In genomic region chr11:100574708-100575483, GRCm38 (mm10) we compare ENCODE assay signal across 7 mouse cellular contexts. TPM values are rescaled to one million over a fixed set of nuclear protein-coding genes. Genes with fewer than 3 reads are reported as not detected.
A peak's percentile ranks its signal among the peaks of the same experiment; 100 is the strongest.
DNase-seq lines count a peak whose midpoint lies in the region; ATAC-seq lines count a peak whose summit lies in the region.

Cnp (plus strand) TSS chr11:100574904.

- no peaks in the 10 kb centered on the region; the same call in 1 of the 2 replicates for H3K36me3 ChIP-seq in embryonic facial prominence, embryonic 11.5 days (replicated peaks; ENCODE audit: control insufficient read depth, insufficient read depth, low read depth, low read length)
- no peaks in the 10 kb centered on the region; the same call in 1 of the 2 replicates for H3K36me3 ChIP-seq in limb, embryonic 11.5 days (ENCODE audit: control insufficient read depth, insufficient read depth, low read length)
- H3K36me3 ChIP-seq in midbrain, embryonic 13.5 days = peaks cover 17% of the 10 kb centered on the region

- peak within 1 kb of the TSS; percentile 85 for H3K4me2 ChIP-seq in embryonic facial prominence, embryonic 11.5 days (ENCODE audit: low read depth, low read length)
- H3K4me2 ChIP-seq in limb, embryonic 11.5 days (ENCODE audit: low read depth, severe bottlenecking) = peak within 1 kb of the TSS; percentile 76
- peak within 1 kb of the TSS; percentile 83 for H3K4me2 ChIP-seq in midbrain, embryonic 13.5 days (replicated peaks)

- peak within 1 kb of the TSS; percentile 71 for H3K9ac ChIP-seq in embryonic facial prominence, embryonic 11.5 days (replicated peaks; ENCODE audit: low read length)
- peak within 1 kb of the TSS; percentile 65 for H3K9ac ChIP-seq in limb, embryonic 11.5 days (ENCODE audit: low read length)
- peak within 1 kb of the TSS; percentile 65 for H3K9ac ChIP-seq in midbrain, embryonic 13.5 days (replicated peaks)

- WGBS in embryonic facial prominence, embryonic 11.5 days = 2% methylated on average over 47 of the region's 47 CpGs
- 3% methylated on average over 47 of the region's 47 CpGs for WGBS in limb, embryonic 11.5 days
- 3% methylated on average over 46 of the region's 47 CpGs for WGBS in midbrain, embryonic 13.5 days

- H3K9me3 ChIP-seq in embryonic facial prominence, embryonic 11.5 days (replicated peaks; ENCODE audit: control insufficient read depth, low read length) = no peaks in the 10 kb centered on the region
- no peaks in the 10 kb centered on the region for H3K9me3 ChIP-seq in limb, embryonic 11.5 days (ENCODE audit: control insufficient read depth, low read length)
- H3K9me3 ChIP-seq in midbrain, embryonic 13.5 days = no peaks in the 10 kb centered on the region

- ATAC-seq in embryonic facial prominence, embryonic 11.5 days (replicated peaks; ENCODE audit: insufficient number of reproducible peaks, low FRiP score, low TSS enrichment, low read depth) = peak; percentile 53
- peak; percentile 77 for ATAC-seq in limb, embryonic 11.5 days (ENCODE audit: insufficient number of reproducible peaks, low FRiP score, low TSS enrichment, low read depth)
- peak; percentile 55 for ATAC-seq in midbrain, embryonic 13.5 days

- H3K4me1 ChIP-seq in embryonic facial prominence, embryonic 11.5 days (ENCODE audit: control insufficient read depth, insufficient read depth, low read length) = no peaks in the 10 kb centered on the region
- peaks cover 4% of the 10 kb centered on the region; the same call in 1 of the 2 replicates for H3K4me1 ChIP-seq in limb, embryonic 11.5 days (ENCODE audit: control insufficient read depth, insufficient read depth, low read length)
- H3K4me1 ChIP-seq in midbrain, embryonic 13.5 days (replicated peaks) = peaks cover 28% of the 10 kb centered on the region

- peak; percentile 90 for DNase-seq in adrenal gland, postnatal 10 days
- DNase-seq in embryonic facial prominence, embryonic 11.5 days (ENCODE audit: low spot score) = peak; percentile 79
- peak; percentile 85 to 87 for DNase-seq in heart, adult 18-20 months
- peak; percentile 86 for DNase-seq in kidney, adult 18-20 months
- peak; percentile 82 for DNase-seq in limb, embryonic 11.5 days (ENCODE audit: low spot score)
- peak; percentile 75 for DNase-seq in spleen, adult 12 weeks (ENCODE audit: low spot score)

- H3K27me3 ChIP-seq in embryonic facial prominence, embryonic 11.5 days (ENCODE audit: control insufficient read depth, insufficient read depth, low read length) = peaks cover 4% of the 10 kb centered on the region
- peaks cover 3% of the 10 kb centered on the region; the same call in 1 of the 2 replicates for H3K27me3 ChIP-seq in limb, embryonic 11.5 days (ENCODE audit: control insufficient read depth, insufficient read depth, low read length)
- H3K27me3 ChIP-seq in midbrain, embryonic 13.5 days = peaks cover 11% of the 10 kb centered on the region; the same call in 1 of the 2 replicates

- H3K27ac ChIP-seq in embryonic facial prominence, embryonic 11.5 days (replicated peaks; ENCODE audit: low read depth, low read length) = 0 out of 2 replicates have a peak within 1 kb of the TSS, but pooled peaks have one; percentile 10
- H3K27ac ChIP-seq in limb, embryonic 11.5 days (replicated peaks; ENCODE audit: low read depth, low read length) = peak within 1 kb of the TSS; percentile 39; the same call in 1 of the 2 replicates
- H3K27ac ChIP-seq in midbrain, embryonic 13.5 days = peak within 1 kb of the TSS; percentile 16; the same call in 1 of the 2 replicates

- peak within 1 kb of the TSS; percentile 64 for H3K4me3 ChIP-seq in embryonic facial prominence, embryonic 11.5 days (ENCODE audit: low read depth, low read length)
- H3K4me3 ChIP-seq in limb, embryonic 11.5 days (ENCODE audit: low read depth, low read length) = peak within 1 kb of the TSS; percentile 66
- H3K4me3 ChIP-seq in midbrain, embryonic 13.5 days (replicated peaks) = peak within 1 kb of the TSS; percentile 60

RNA-seq across cellular contexts. Expression of gene Cnp, which starts in this region (rescaled TPM):
- 10 to 100 TPM; 32.9 to 35.7 TPM for total RNA-seq in adrenal gland, postnatal 10 days (2021)
- polyA plus RNA-seq in embryonic facial prominence, embryonic 11.5 days (2014; fragmentation: Nextera tagmentation; extraction: Ambion mirVana) = 20.0 and 23.6 TPM in 2 replicates
- 1 to 10 TPM; 6.1 to 7.7 TPM for total RNA-seq in heart, adult 18-20 months (2021)
- 21.9 and 23.8 TPM in 2 replicates for polyA plus RNA-seq in limb, embryonic 11.5 days (2014; fragmentation: Nextera tagmentation; extraction: Ambion mirVana)
- polyA plus RNA-seq in midbrain, embryonic 13.5 days (2015; fragmentation: Nextera tagmentation; extraction: Ambion mirVana) = 21.5 and 23.6 TPM in 2 replicates

Comparison
In these comparisons a context has a peak if more than half of its experiments do, and no peak if none do; other contexts are left out.
1. Peak in every context shown above with its lines: DNase-seq, ATAC-seq, H3K4me3 ChIP-seq and H3K27ac ChIP-seq.